Mouse (Mus musculus): ENCODE results near the gene Tubgcp6. TPM values are rescaled to one million over a fixed set of nuclear protein-coding genes. Genes with fewer than 3 reads are reported as not detected.

Tubgcp6 gene
- polyA plus RNA-seq, 1 experiment from 2014 or later = 18.5 TPM

- ATAC-seq = no peak
- Histone ChIP-seq H3K27me3 (ENCODE audit: control insufficient read depth, insufficient read depth, low read depth, low read length) (no peaks in the 10 kb centered on the region), H3K4me1 (ENCODE audit: control insufficient read depth, insufficient read depth, low read length) (peaks cover 31% of the 10 kb centered on the region), H3K27ac (ENCODE audit: low read length) (no peak overlapping the region), H3K9me3 (replicated peaks; ENCODE audit: control insufficient read depth, low read length, poor library complexity, severe bottlenecking) (no peaks in the 10 kb centered on the region), H3K36me3 (ENCODE audit: control insufficient read depth, insufficient read depth, low read length) (0 out of 2 replicates have a peak, but pooled peaks cover 3% of the 10 kb centered on the region), H3K4me2 (ENCODE audit: low read length) (no peak overlapping the region), H3K9ac (ENCODE audit: low read depth, low read length) (no peak overlapping the region), H3K4me3 (ENCODE audit: low read depth, low read length) (no peak overlapping the region)
- WGBS = 89% methylated on average over 8 of the region's 8 CpGs
These were observed 3.7 kb upstream of the Tubgcp6 start for GRCm38 (mm10) chr15:89126622-89127021.

DNA sequence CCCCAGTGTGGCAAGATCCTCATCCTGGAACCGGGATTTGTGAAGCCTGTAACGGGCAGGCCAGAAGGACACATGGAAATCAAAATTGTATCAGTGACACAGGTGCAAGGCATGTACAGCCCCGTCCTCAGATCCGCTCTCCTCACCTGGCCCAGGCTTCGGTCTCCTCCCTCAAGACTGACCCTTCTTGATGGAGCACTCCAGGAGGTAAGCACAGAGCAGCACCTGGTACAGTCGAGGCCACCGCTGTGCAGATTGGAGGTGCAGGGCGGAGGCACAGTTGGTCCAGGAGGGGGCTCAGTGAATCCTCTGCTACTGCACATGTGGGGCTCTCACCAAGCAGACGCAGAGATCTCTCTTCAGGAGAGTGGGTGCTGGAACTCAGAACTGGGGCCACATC is 2.4 kb upstream of the Tubgcp6 start:
- Histone ChIP-seq H3K27ac (ENCODE audit: low read length) (no peak overlapping the region), H3K27me3 (ENCODE audit: control insufficient read depth, insufficient read depth, low read depth, low read length) (no peaks in the 10 kb centered on the region), H3K4me2 (ENCODE audit: low read length) (no peak overlapping the region), H3K4me3 (ENCODE audit: low read depth, low read length) (no peak overlapping the region), H3K4me1 (ENCODE audit: control insufficient read depth, insufficient read depth, low read length) (peaks cover 43% of the 10 kb centered on the region), H3K36me3 (ENCODE audit: control insufficient read depth, insufficient read depth, low read length) (0 out of 2 replicates have a peak, but pooled peaks cover 3% of the 10 kb centered on the region), H3K9ac (ENCODE audit: low read depth, low read length) (no peak overlapping the region), H3K9me3 (replicated peaks; ENCODE audit: control insufficient read depth, low read length, poor library complexity, severe bottlenecking) (no peaks in the 10 kb centered on the region)
- no peak for ATAC-seq
- 91% methylated on average over 9 of the region's 9 CpGs for WGBS

DNA sequence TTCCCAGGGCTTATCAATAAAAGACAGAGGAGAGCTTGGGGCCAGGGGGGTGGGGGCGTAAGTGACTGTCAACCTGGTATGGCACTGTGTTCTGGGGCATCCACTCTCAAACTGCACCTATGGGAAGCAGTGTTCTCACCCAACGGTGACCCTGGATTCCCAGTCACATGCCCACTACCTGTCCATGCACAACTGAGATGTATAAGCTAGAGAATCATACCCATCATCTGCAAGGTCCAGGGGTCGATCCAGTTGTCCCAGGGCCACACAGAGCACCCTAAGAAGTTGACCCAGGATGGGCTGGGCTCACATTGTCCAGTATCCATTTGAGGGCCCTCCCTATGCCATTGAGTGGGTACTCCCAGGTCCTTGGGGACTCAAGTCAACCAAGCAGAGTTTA is 1.4 kb upstream of the Tubgcp6 start:
- Histone ChIP-seq H3K9ac (ENCODE audit: low read depth, low read length) (no peak overlapping the region), H3K4me1 (ENCODE audit: control insufficient read depth, insufficient read depth, low read length) (peaks cover 53% of the 10 kb centered on the region), H3K9me3 (replicated peaks; ENCODE audit: control insufficient read depth, low read length, poor library complexity, severe bottlenecking) (no peaks in the 10 kb centered on the region), H3K36me3 (ENCODE audit: control insufficient read depth, insufficient read depth, low read length) (0 out of 2 replicates have a peak, but pooled peaks cover 3% of the 10 kb centered on the region), H3K27ac (ENCODE audit: low read length) (no peak overlapping the region), H3K4me2 (ENCODE audit: low read length) (no peak overlapping the region), H3K4me3 (ENCODE audit: low read depth, low read length) (no peak overlapping the region), H3K27me3 (ENCODE audit: control insufficient read depth, insufficient read depth, low read depth, low read length) (no peaks in the 10 kb centered on the region)
- WGBS = 91% methylated on average over 3 of the region's 3 CpGs
- ATAC-seq = no peak

- Histone ChIP-seq H3K9me3 (replicated peaks; ENCODE audit: control insufficient read depth, low read length, poor library complexity, severe bottlenecking) (no peaks in the 10 kb centered on the region), H3K27me3 (ENCODE audit: control insufficient read depth, insufficient read depth, low read depth, low read length) (no peaks in the 10 kb centered on the region), H3K27ac (ENCODE audit: low read length) (peak overlapping the region; percentile 88), H3K4me2 (ENCODE audit: low read length) (peak overlapping the region; percentile 95), H3K4me1 (ENCODE audit: control insufficient read depth, insufficient read depth, low read length) (peaks cover 49% of the 10 kb centered on the region), H3K9ac (ENCODE audit: low read depth, low read length) (peak overlapping the region; percentile 88), H3K4me3 (ENCODE audit: low read depth, low read length) (peak overlapping the region; percentile 88), H3K36me3 (ENCODE audit: control insufficient read depth, insufficient read depth, low read length) (0 out of 2 replicates have a peak, but pooled peaks cover 3% of the 10 kb centered on the region)
- WGBS = 25% methylated on average over 11 of the region's 11 CpGs
- ATAC-seq = 0 out of 2 replicates have a peak, but pooled peaks have one; percentile 1
These were observed 683 bp upstream of the Tubgcp6 start for GRCm38 (mm10) chr15:89123595-89123994.

- ATAC-seq = no peak
- H3K36me3 ChIP-seq (ENCODE audit: control insufficient read depth, insufficient read depth, low read length) = no peaks in the 10 kb centered on the region
- no peak overlapping the region for H3K9ac ChIP-seq (ENCODE audit: low read depth, low read length)
- no peak overlapping the region for H3K4me2 ChIP-seq (ENCODE audit: low read length)
- no peaks in the 10 kb centered on the region for H3K27me3 ChIP-seq (ENCODE audit: control insufficient read depth, insufficient read depth, low read depth, low read length)
- peaks cover 31% of the 10 kb centered on the region for H3K4me1 ChIP-seq (ENCODE audit: control insufficient read depth, insufficient read depth, low read length)
- no peak overlapping the region for H3K27ac ChIP-seq (ENCODE audit: low read length)
- no peak overlapping the region for H3K4me3 ChIP-seq (ENCODE audit: low read depth, low read length)
- no peaks in the 10 kb centered on the region for H3K9me3 ChIP-seq (replicated peaks; ENCODE audit: control insufficient read depth, low read length, poor library complexity, severe bottlenecking)
These were observed 4.9 kb downstream of the Tubgcp6 start for GRCm38 (mm10) chr15:89118007-89118406.

DNA sequence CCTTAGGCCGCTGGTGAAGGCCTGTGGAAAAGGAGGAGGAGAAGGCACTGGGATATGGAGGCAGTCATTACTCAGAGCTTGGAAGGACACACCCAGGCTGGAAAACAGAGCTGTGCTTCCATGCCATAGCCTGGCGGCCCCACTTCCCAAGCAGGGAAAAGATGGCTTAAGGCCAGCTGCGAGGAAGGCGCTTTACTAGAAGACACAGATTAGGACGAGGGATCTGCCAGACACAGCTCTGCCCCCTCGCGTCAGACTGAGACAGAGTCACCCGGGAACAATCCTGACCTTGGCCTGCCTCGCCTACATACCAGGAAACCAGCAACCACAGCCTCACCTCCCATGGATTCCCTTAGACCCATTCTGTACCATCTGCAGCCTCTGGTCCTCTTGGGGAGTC is 12.8 kb downstream of the Tubgcp6 start:
- no peak for ATAC-seq
- Histone ChIP-seq H3K4me3 (ENCODE audit: low read depth, low read length) (no peak overlapping the region), H3K9ac (ENCODE audit: low read depth, low read length) (no peak overlapping the region), H3K27ac (ENCODE audit: low read length) (no peak overlapping the region), H3K9me3 (replicated peaks; ENCODE audit: control insufficient read depth, low read length, poor library complexity, severe bottlenecking) (no peaks in the 10 kb centered on the region), H3K4me2 (ENCODE audit: low read length) (no peak overlapping the region), H3K4me1 (ENCODE audit: control insufficient read depth, insufficient read depth, low read length) (no peaks in the 10 kb centered on the region), H3K27me3 (ENCODE audit: control insufficient read depth, insufficient read depth, low read depth, low read length) (no peaks in the 10 kb centered on the region), H3K36me3 (ENCODE audit: control insufficient read depth, insufficient read depth, low read length) (peaks cover 29% of the 10 kb centered on the region)
- 86% methylated on average over 9 of the region's 9 CpGs for WGBS

GRCm38 (mm10) chr15:89106976-89107375 is 15.9 kb downstream of the Tubgcp6 start:
- no peak for ATAC-seq
- H3K4me1 ChIP-seq (ENCODE audit: control insufficient read depth, insufficient read depth, low read length) = no peaks in the 10 kb centered on the region
- no peak overlapping the region for H3K27ac ChIP-seq (ENCODE audit: low read length)
- no peaks in the 10 kb centered on the region for H3K27me3 ChIP-seq (ENCODE audit: control insufficient read depth, insufficient read depth, low read depth, low read length)
- H3K4me3 ChIP-seq (ENCODE audit: low read depth, low read length) = no peak overlapping the region
- no peak overlapping the region for H3K9ac ChIP-seq (ENCODE audit: low read depth, low read length)
- H3K9me3 ChIP-seq (replicated peaks; ENCODE audit: control insufficient read depth, low read length, poor library complexity, severe bottlenecking) = no peaks in the 10 kb centered on the region
- no peak overlapping the region for H3K4me2 ChIP-seq (ENCODE audit: low read length)
- H3K36me3 ChIP-seq (ENCODE audit: control insufficient read depth, insufficient read depth, low read length) = peaks cover 45% of the 10 kb centered on the region
- 100% methylated on average over 1 of the region's 1 CpGs for WGBS

DNA sequence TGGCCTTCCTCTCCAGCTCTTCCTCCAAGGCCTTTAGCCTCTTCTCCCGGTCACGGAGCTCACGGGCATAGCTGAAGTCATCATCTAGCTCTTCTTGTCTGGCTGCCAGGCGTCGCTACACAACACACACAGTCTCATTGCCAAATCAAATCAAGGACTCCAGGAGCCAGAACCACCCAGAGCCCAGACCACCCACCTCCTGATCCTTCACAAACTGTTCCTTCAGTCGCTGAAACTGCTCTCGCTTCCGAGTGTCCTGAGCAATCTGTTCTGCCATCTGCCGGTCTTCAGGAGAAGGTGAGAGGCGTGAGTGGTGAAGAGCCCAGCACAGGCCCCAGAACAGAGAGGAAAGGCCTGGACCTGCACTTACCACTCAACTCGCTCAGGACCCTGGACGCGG is 16.8 kb downstream of the Tubgcp6 start:
- WGBS = 93% methylated on average over 13 of the region's 13 CpGs
- Histone ChIP-seq H3K4me3 (ENCODE audit: low read depth, low read length) (no peak overlapping the region), H3K36me3 (ENCODE audit: control insufficient read depth, insufficient read depth, low read length) (peaks cover 48% of the 10 kb centered on the region), H3K27me3 (ENCODE audit: control insufficient read depth, insufficient read depth, low read depth, low read length) (no peaks in the 10 kb centered on the region), H3K4me1 (ENCODE audit: control insufficient read depth, insufficient read depth, low read length) (no peaks in the 10 kb centered on the region), H3K9me3 (replicated peaks; ENCODE audit: control insufficient read depth, low read length, poor library complexity, severe bottlenecking) (no peaks in the 10 kb centered on the region), H3K27ac (ENCODE audit: low read length) (no peak overlapping the region), H3K4me2 (ENCODE audit: low read length) (no peak overlapping the region), H3K9ac (ENCODE audit: low read depth, low read length) (no peak overlapping the region)
- no peak for ATAC-seq

GRCm38 (mm10) chr15:89104425-89104824 is 18.5 kb downstream of the Tubgcp6 start:
- Histone ChIP-seq H3K4me3 (ENCODE audit: low read depth, low read length) (no peak overlapping the region), H3K27ac (ENCODE audit: low read length) (no peak overlapping the region), H3K4me1 (ENCODE audit: control insufficient read depth, insufficient read depth, low read length) (no peaks in the 10 kb centered on the region), H3K27me3 (ENCODE audit: control insufficient read depth, insufficient read depth, low read depth, low read length) (no peaks in the 10 kb centered on the region), H3K36me3 (ENCODE audit: control insufficient read depth, insufficient read depth, low read length) (peaks cover 59% of the 10 kb centered on the region), H3K4me2 (ENCODE audit: low read length) (no peak overlapping the region), H3K9ac (ENCODE audit: low read depth, low read length) (no peak overlapping the region), H3K9me3 (replicated peaks; ENCODE audit: control insufficient read depth, low read length, poor library complexity, severe bottlenecking) (no peaks in the 10 kb centered on the region)
- 97% methylated on average over 8 of the region's 8 CpGs for WGBS
- ATAC-seq = no peak
